Mouse (Mus musculus) stomach, embryonic 15.5 days (tissue): ENCODE data around the gene Tmem184c. TPM values are rescaled to one million over a fixed set of nuclear protein-coding genes. Genes with fewer than 3 reads are reported as not detected.

ENCODE experiments used
- ATAC-seq: fragments of 200-750 bp; cut with Nextera tagmentation; 2 replicates; pipeline ENCODE4 v1.8.0; 2017; ENCODE audit warnings: low read depth, moderate number of reproducible peaks, moderate TSS enrichment; ENCODE audit not compliant: insufficient read depth, low FRiP score
- H3K27ac ChIP-seq: fragments of 300-500 bp; sonication (generic); 2 replicates; pipeline ENCODE4 v1.5.1; 2015; ENCODE audit warnings: mild to moderate bottlenecking, inconsistent platforms
- H3K27me3 ChIP-seq: fragments of 300-500 bp; sonication (generic); replicated peaks from 2 replicates; pipeline ENCODE4 v1.6.1; 2015; ENCODE audit warnings: inconsistent platforms
- H3K36me3 ChIP-seq: fragments of 300-500 bp; sonication (generic); 2 replicates; pipeline ENCODE4 v1.6.1; 2015; ENCODE audit warnings: inconsistent platforms
- H3K4me1 ChIP-seq: fragments of 300-500 bp; sonication (generic); 2 replicates; pipeline ENCODE4 v1.6.1; 2015; ENCODE audit warnings: inconsistent platforms
- H3K4me2 ChIP-seq: fragments of 300-500 bp; sonication (generic); 2 replicates; pipeline ENCODE4 v1.6.1; 2015; ENCODE audit warnings: mild to moderate bottlenecking, inconsistent platforms
- H3K4me3 ChIP-seq: fragments of 300-500 bp; sonication (generic); replicated peaks from 2 replicates; pipeline ENCODE4 v1.5.1; 2015; ENCODE audit warnings: inconsistent platforms
- H3K9ac ChIP-seq: fragments of 300-500 bp; sonication (generic); 2 replicates; pipeline ENCODE4 v1.6.1; 2015; ENCODE audit warnings: inconsistent platforms
- H3K9me3 ChIP-seq: fragments of 300-500 bp; sonication (generic); 2 replicates; pipeline ENCODE4 v1.6.1; 2016; ENCODE audit warnings: inconsistent platforms
- WGBS: fragments of 180-500 bp; shearing (Covaris S2); methylation state at CpG from one replicate; pipeline ENCODE4 v1.1.7; 2015; 5-methylcytosine and 5-hydroxymethylcytosine counted together
- polyA plus RNA-seq: library from polyadenylated mRNA; unstranded; fragments of >200 nt; fragmentation: Nextera tagmentation; extraction: Ambion mirVana; gene quantifications from 2 replicates; pipeline ENCODE4 v1.2.1, GENCODE M21; 2015

Tmem184c gene
- polyA plus RNA-seq, 1 experiment from 2014 or later: 24.9 TPM

- H3K27ac ChIP-seq: no peak overlapping the region
- H3K27me3 ChIP-seq: no peaks in the 10 kb centered on the region
- WGBS: 20% methylated on average over 2 of the region's 2 CpGs
- ATAC-seq: peak; percentile 65; the same call in 1 of the 2 replicates
- no peaks in the 10 kb centered on the region for H3K9me3 ChIP-seq
- H3K4me1 ChIP-seq: peaks cover 3% of the 10 kb centered on the region; the same call in 1 of the 2 replicates
- H3K4me3 ChIP-seq: no peak overlapping the region
- H3K36me3 ChIP-seq: no peaks in the 10 kb centered on the region
- H3K9ac ChIP-seq: no peak overlapping the region
- H3K4me2 ChIP-seq: no peak overlapping the region
Observed at GRCm38 (mm10) chr8:77617916-77618315, 7.4 kb upstream of the Tmem184c start.

- Histone ChIP-seq H3K36me3 (no peaks in the 10 kb centered on the region), H3K9ac (no peak overlapping the region), H3K4me3 (peak overlapping the region; percentile 70), H3K4me2 (peak overlapping the region; percentile 54), H3K9me3 (no peaks in the 10 kb centered on the region), H3K4me1 (0 out of 2 replicates have a peak, but pooled peaks cover 5% of the 10 kb centered on the region), H3K27ac (no peak overlapping the region), H3K27me3 (no peaks in the 10 kb centered on the region)
- ATAC-seq: no peak
- WGBS: 12% methylated on average over 7 of the region's 7 CpGs
Observed at GRCm38 (mm10) chr8:77609621-77610020, 877 bp downstream of the Tmem184c start.

- Histone ChIP-seq H3K27me3 (no peaks in the 10 kb centered on the region), H3K9ac (no peak overlapping the region), H3K4me3 (no peak overlapping the region), H3K27ac (no peak overlapping the region), H3K36me3 (peaks cover 6% of the 10 kb centered on the region; the same call in 1 of the 2 replicates), H3K4me1 (no peaks in the 10 kb centered on the region), H3K9me3 (no peaks in the 10 kb centered on the region), H3K4me2 (no peak overlapping the region)
- ATAC-seq: no peak
- WGBS: 86% methylated on average over 4 of the region's 4 CpGs
Observed at GRCm38 (mm10) chr8:77584174-77584573, 26.3 kb downstream of the Tmem184c start.

- Histone ChIP-seq H3K27me3 (no peaks in the 10 kb centered on the region), H3K36me3 (peaks cover 6% of the 10 kb centered on the region; the same call in 1 of the 2 replicates), H3K4me2 (no peak overlapping the region), H3K9me3 (no peaks in the 10 kb centered on the region), H3K4me3 (no peak overlapping the region), H3K27ac (no peak overlapping the region), H3K4me1 (no peaks in the 10 kb centered on the region), H3K9ac (no peak overlapping the region)
- WGBS: 85% methylated on average over 7 of the region's 7 CpGs
- no peak for ATAC-seq
Observed at GRCm38 (mm10) chr8:77577674-77578073, 32.8 kb downstream of the Tmem184c start.

- Histone ChIP-seq H3K9ac (no peak overlapping the region), H3K27me3 (no peaks in the 10 kb centered on the region), H3K9me3 (no peaks in the 10 kb centered on the region), H3K4me1 (no peaks in the 10 kb centered on the region), H3K27ac (no peak overlapping the region), H3K4me3 (no peak overlapping the region), H3K4me2 (no peak overlapping the region), H3K36me3 (no peaks in the 10 kb centered on the region)
- 87% methylated on average over 5 of the region's 5 CpGs for WGBS
- ATAC-seq: no peak
Observed at GRCm38 (mm10) chr8:77574229-77574628, 36.3 kb downstream of the Tmem184c start.

GRCm38 (mm10) chr8:77561441-77561840, 49.1 kb downstream of the Tmem184c start:
- WGBS: 76% methylated on average over 3 of the region's 3 CpGs
- Histone ChIP-seq H3K27ac (no peak overlapping the region), H3K27me3 (no peaks in the 10 kb centered on the region), H3K4me3 (no peak overlapping the region), H3K4me2 (no peak overlapping the region), H3K9me3 (no peaks in the 10 kb centered on the region), H3K9ac (no peak overlapping the region), H3K36me3 (peaks cover 22% of the 10 kb centered on the region), H3K4me1 (no peaks in the 10 kb centered on the region)
- ATAC-seq: no peak

GRCm38 (mm10) chr8:77552491-77552890, 58.0 kb downstream of the Tmem184c start:
- H3K4me3 ChIP-seq: no peak overlapping the region

GRCm38 (mm10) chr8:77549881-77550580, 60.5 kb downstream of the Tmem184c start:
- Histone ChIP-seq H3K9ac (peak overlapping the region; percentile 88; the same call in 1 of the 2 replicates), H3K27ac (0 out of 2 replicates have a peak overlapping the region, but pooled peaks have one; percentile 91)
- WGBS: 11% methylated on average over 7 of the region's 7 CpGs

More at GRCm38 (mm10) chr8:77552491-77552890, 58.0 kb downstream of the Tmem184c start:
- Histone ChIP-seq H3K36me3 (peaks cover 23% of the 10 kb centered on the region), H3K9me3 (no peaks in the 10 kb centered on the region), H3K27me3 (no peaks in the 10 kb centered on the region), H3K27ac (no peak overlapping the region), H3K4me1 (no peaks in the 10 kb centered on the region), H3K4me2 (no peak overlapping the region), H3K9ac (no peak overlapping the region)
- ATAC-seq: no peak
- 97% methylated on average over 3 of the region's 3 CpGs for WGBS

GRCm38 (mm10) chr8:77549121-77549706, 61.3 kb downstream of the Tmem184c start, which contains the start of gene Prmt9:
Gene Prmt9 (plus strand): TSS chr8:77549397.
- Histone ChIP-seq H3K9me3 (no peaks in the 10 kb centered on the region), H3K27ac (peak within 1 kb of the TSS; percentile 91)
- peak; percentile 96 for ATAC-seq

More at GRCm38 (mm10) chr8:77549881-77550580, 60.5 kb downstream of the Tmem184c start:
- no peaks in the 10 kb centered on the region for H3K27me3 ChIP-seq
- peak overlapping the region; percentile 76 for H3K4me3 ChIP-seq
- H3K9me3 ChIP-seq: no peaks in the 10 kb centered on the region
- peak overlapping the region; percentile 67 for H3K4me2 ChIP-seq
- peaks cover 19% of the 10 kb centered on the region for H3K36me3 ChIP-seq
- no peaks in the 10 kb centered on the region for H3K4me1 ChIP-seq
- no peak for ATAC-seq

More at GRCm38 (mm10) chr8:77549121-77549706, 61.3 kb downstream of the Tmem184c start, which contains the start of gene Prmt9:
- Histone ChIP-seq H3K27me3 (no peaks in the 10 kb centered on the region), H3K4me2 (peak within 1 kb of the TSS; percentile 67), H3K4me1 (no peaks in the 10 kb centered on the region), H3K36me3 (peaks cover 19% of the 10 kb centered on the region), H3K9ac (peak within 1 kb of the TSS; percentile 88), H3K4me3 (peak within 1 kb of the TSS; percentile 76)
- 3% methylated on average over 42 of the region's 42 CpGs for WGBS

Other genes with a start within 250 kb of the Tmem184c start
- 29.4 and 29.8 TPM in 2 replicates for gene Arhgap10, start 92.7 kb downstream of the Tmem184c start, polyA plus RNA-seq
- gene Prmt9, start 61.3 kb downstream of the Tmem184c start, polyA plus RNA-seq: 17.2 and 18.5 TPM in 2 replicates
- 21.6 and 27.9 TPM in 2 replicates for gene Ednra, start 113.8 kb upstream of the Tmem184c start, polyA plus RNA-seq